Mouse (Mus musculus) C2C12 (cell line): ENCODE data around the gene Uncx.

ENCODE experiments used
- CEBPB ChIP-seq: IDR thresholded peaks from one replicate; pipeline ENCODE4 v1.6.1; 2011; ENCODE audit warnings: low read depth, mild to moderate bottlenecking, control low read depth, moderate library complexity
- CTCF ChIP-seq: IDR thresholded peaks from one replicate; pipeline ENCODE4 v1.5.1; 2011; ENCODE audit not compliant: control insufficient read depth, insufficient read depth, insufficient read length
- FOSL1 ChIP-seq: IDR thresholded peaks from one replicate; pipeline ENCODE4 v1.8.0; 2011; ENCODE audit warnings: mild to moderate bottlenecking, low read length; ENCODE audit not compliant: poor library complexity, insufficient read depth, severe bottlenecking
- MAX ChIP-seq: IDR thresholded peaks from one replicate; pipeline ENCODE4 v1.6.1; 2011; ENCODE audit warnings: mild to moderate bottlenecking, control low read depth
- MYOD1 ChIP-seq: IDR thresholded peaks from one replicate; pipeline ENCODE4 v1.6.1; 2011; ENCODE audit warnings: low read depth; ENCODE audit not compliant: control insufficient read depth, insufficient read length
- MYOG ChIP-seq: IDR thresholded peaks from one replicate; pipeline ENCODE4 v1.6.1; 2011; ENCODE audit not compliant: control insufficient read depth, insufficient read length; ENCODE audit errors: extremely low read depth
- USF1 ChIP-seq: IDR thresholded peaks from one replicate; pipeline ENCODE4 v1.6.1; 2011; ENCODE audit warnings: low read depth, mild to moderate bottlenecking, control low read depth, moderate library complexity

- TF ChIP-seq CTCF = no peak
- no peak for TF ChIP-seq USF1
- no peak for TF ChIP-seq MAX
- no peak for TF ChIP-seq CEBPB
- no peak for TF ChIP-seq MYOG
- TF ChIP-seq FOSL1 = no peak
- TF ChIP-seq MYOD1 = no peak
These were observed 12.3 kb downstream of the Uncx start for GRCm38 (mm10) chr5:139555476-139556115.
